Mouse (Mus musculus) lung, postnatal 10 days (tissue): ENCODE measurements around the gene Nrxn2.
A peak's percentile ranks its signal among the peaks of the same experiment; 100 is the strongest.

Experiments used
- DNase-seq: peaks from one replicate; pipeline ENCODE4 v3.0.0; 2021

Nrxn2 gene

GRCm38 (mm10) chr19:6452672-6453310 is 34.3 kb downstream of the Nrxn2 start:
- DNase-seq: no peak

- no peak for DNase-seq
Measured at GRCm38 (mm10) chr19:6453349-6453748, 34.8 kb downstream of the Nrxn2 start.

DNA sequence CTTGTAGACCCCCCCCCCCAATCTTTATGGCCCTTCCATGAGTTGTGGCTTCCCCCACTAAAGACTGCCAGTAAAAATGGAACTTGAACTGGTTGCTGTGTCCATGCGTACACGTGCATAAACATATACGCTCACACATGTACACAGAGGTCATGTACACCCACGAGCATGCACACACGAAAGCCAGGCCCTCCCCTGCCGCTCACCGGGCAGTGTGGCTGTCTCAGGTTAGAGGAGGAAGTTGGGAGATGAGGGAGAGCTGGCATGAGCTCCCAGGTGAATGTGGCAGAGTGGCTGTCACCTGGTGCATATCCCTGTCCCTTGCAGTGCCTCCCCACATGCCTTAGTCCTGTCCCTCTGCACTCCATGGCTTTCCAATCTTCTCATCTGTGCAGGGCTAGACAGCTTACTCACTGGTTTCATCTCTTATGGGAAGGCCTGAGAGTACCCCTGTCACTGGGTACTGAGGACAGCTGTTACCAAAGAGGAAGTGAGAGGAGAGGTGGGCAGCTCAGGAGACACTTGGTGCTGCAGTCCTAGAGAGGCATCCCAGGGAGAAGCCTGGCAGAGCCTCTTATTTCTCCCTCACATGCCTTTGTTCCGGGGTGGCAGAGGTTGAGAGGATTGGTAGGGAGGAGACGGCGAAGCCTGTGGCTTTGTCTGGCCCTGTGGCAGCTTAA is 35.6 kb downstream of the Nrxn2 start:
- no peak for DNase-seq

- DNase-seq: no peak
Measured at GRCm38 (mm10) chr19:6459504-6459903, 41.0 kb downstream of the Nrxn2 start.

DNA sequence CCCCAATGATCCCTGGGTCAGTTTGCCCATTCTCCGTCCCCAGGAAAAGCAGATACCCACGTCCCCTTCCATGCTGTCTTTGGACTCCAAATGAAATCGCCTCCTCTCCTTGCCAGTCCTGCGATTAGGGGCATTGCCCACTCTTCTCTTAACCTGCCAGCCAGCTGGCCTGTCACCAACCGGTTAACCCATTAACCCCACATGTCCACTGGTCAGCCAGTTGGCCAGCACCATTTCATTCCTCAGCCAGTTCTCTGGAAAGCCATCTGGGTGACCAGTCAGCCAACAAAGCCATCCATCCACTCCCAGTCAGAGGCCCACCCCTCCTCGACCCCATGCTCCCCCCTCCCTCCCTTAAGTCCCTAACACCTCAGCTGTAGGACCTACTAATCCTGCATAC is 44.3 kb downstream of the Nrxn2 start:
- DNase-seq: no peak

DNA sequence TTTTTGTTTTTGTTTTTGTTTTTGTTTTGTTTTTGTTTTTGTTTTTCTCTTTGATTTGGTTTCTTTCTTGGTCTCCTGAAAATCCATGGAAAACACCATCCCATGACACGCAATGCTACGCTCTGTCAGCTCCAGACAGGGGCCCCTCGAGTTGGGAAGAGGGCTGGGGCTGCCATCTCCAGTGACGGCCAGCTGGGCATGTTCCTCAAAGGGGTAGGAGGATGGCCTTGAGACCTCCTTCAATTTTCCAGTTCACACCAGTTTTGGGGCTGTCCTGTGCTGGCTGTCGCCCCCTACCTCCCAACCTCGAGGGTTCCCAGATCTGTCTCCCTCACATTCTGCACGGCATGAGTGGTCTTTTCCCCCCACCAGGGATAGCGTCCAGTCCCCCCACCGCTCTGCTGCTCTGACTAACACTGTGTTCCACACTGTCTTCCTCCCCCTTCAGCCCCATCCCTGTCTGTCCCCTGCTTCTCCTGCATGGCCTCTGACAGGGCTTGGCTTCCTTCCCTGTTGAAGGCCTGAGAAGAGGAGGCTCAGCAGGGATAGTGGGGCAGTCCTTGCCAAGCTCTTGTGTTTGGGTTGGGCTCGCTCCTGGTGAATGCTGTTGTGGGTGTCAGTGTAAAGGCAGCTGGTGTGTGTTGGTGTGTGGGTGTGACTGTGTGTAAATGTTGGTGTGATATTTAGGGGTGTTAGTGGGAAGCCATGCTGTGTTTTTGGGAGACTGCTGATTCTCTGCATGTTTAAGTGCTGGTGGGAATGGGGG is 46.0 kb downstream of the Nrxn2 start:
- no peak for DNase-seq

DNA sequence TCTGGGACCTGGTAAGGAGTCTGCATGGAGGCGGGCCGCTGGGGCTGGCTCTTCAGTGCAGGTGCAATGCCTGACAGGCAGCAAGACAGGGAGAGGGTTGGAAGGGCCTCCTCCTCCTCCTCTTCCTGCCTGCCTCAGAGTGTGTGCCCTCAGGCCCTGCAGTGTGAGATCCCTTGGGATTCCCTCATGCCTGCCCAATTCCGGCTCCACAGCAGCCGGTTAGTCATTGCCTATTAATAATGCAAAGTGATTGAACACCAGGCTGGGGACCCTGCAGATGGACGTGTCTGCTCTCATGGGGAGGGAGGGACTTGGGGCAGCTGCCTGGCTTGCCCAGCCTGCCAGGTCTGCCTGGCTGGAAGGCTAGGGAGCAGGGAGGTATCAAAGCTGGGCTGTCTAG is 46.6 kb downstream of the Nrxn2 start:
- DNase-seq: no peak

DNA sequence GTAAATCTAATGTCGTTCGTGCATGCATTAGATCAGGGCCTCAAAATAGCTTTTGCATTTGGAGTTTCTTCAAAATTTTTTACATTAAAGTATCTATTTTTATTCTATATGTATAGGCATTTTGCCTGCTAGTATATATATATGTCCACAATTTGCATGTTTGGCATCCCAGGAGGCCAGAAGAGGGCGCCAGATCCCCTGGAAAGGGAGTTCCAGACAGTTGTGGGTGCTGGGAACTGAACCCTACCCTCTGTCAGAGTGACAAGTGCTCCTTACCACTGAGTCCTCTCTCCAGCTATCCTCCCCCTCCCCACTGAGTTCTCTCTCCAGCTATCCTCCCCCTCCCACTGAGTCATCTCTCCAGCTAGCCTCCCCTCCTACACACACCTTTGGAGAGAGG is 48.4 kb downstream of the Nrxn2 start:
- no peak for DNase-seq

GRCm38 (mm10) chr19:6467374-6467979 is 48.9 kb downstream of the Nrxn2 start:
- DNase-seq: no peak

DNA sequence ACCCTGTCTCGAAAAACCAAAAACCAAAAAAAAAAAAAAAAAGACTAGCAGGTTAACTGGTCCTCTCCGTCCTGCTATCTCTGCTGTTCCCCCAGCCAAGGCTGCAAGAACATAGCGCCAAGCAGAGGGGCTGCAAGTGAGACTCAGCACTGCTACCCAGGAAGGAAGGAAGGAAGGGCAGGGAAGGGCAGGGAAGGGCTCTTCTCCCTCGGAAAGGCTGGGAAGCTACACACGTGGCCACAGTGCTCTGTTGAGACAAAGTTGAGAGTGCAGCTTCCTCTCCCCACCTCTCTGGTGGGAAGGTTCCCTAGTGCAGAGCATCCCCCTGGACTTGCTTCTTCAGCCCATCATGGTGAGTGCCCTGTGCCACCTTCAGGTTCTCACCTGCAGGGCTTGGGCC is 53.1 kb downstream of the Nrxn2 start:
- peak; percentile 44 for DNase-seq

DNA sequence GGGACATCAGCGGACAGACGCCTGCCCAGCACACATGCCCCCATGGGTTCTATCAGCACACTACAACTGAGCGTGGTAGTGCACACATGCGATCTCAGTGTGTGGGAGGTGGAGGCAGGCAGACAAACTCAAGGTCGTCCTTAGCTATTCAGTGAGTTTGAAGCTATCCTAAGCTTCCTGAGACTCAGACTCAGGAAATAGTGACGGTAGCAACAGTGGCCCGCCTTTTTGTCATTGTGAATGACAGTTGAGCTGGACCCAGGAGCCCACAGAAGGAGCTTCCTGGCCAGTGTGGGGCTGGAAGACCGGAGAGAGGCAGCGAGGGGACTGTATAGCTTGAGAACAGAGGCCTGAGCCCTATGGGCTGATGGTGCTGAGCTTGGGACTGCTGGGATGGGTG is 54.3 kb downstream of the Nrxn2 start:
- DNase-seq: peak; percentile 42

- no peak for DNase-seq
Measured at GRCm38 (mm10) chr19:6474706-6475105, 56.2 kb downstream of the Nrxn2 start.

DNA sequence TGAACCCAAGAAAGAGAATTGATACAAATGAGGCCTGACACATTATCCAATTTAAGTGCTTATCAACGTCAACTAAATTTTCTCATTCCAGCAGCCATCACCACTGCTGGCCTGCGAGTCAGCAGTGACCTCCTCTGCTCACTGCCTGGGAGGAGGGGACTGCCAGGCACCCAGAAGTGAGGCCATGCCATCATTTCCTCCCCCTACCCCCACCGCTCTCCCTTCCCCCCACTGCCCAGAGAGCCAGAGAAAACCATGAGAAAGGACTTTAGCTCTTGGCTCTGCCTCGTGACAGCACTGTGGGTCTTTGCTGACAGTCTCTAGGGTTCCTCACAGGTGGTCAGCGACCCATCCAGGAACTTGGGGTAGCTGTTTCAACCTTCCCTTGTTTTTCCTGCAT is 56.6 kb downstream of the Nrxn2 start:
- peak; percentile 59 for DNase-seq

DNA sequence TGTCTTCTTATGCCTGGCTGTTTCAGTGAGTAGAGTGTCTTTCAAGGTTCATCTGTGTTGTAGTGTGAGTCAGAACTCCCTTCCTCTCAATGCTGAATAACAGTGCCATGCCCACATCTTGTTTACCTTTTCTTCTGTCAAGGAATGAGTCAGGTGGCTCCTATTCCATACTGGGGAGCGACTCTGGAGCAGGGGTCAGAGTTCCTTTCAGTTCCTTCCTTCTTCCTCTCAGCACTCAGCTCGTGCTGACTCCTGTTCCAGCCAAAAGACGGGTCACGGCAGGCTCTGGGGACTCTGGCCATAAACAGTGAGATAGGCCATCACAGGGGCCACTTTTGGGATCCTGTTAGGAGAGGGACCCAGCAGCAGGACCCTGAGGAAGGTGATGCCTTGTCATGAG is 58.5 kb downstream of the Nrxn2 start:
- DNase-seq: no peak

DNA sequence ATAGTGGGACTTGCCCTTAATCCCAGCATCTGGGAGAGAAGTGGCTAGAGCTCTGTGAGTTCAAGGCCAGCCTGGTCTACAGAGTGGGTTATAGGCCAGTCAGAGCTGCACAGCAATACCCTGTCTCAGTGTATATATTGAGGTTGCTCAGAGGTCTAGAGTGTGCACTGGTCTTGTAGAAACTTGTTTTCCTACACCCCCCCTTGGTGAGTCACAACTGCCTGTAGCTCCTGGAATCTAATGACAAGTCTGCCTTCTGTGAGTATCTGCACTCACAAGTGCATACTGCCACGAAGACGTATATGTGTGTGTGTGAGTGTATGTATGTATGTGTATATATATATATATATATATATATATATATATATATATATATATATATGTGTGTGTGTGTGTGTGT is 60.0 kb downstream of the Nrxn2 start:
- DNase-seq: no peak

DNA sequence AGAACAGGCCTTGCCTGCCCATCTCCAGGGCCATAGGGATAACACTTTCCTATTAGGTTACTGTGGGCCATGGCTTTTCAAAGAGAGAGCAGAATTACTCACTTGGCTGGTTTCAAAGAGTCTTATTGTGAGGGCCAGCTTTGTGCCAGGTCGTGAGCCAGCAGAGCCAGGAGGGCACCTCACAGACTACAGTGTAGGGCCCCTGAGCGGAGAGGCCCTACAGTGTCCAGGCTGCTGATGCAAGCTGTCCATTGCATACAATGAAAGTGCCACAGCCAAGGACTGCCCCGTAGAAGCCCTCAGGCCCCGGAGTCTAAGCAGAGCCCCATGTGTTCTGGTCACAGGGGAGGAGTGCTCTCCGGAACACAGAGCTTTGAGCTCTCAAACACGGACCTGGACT is 64.4 kb downstream of the Nrxn2 start:
- DNase-seq: no peak

DNA sequence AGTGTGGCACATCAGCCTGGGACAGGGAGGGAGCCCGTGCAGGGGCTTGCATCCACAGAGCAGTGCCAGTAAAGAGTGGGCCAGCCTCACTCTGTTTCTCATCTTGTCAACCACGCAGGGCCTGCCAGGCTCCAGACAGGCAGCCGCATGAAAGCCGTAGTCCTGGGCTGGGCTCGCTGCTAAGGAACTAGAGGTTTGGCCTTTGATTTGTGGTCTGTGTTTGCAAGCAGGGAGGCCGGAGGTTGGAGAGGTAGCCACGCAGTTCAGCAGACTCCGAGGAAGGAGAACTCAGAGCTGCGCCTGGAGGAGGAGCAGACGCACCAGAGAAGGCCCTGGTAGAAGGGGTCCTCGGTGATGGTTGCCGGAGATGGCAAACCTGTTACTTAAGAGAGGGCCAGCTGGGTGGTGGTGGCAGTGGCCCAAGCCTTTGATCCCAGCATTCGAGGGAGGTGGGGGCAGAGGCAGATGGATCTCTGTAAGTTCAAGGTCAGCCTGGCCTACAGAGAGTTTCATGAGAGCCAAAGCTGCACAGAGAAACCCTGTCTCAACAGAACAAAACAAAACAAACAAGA is 66.6 kb downstream of the Nrxn2 start:
- no peak for DNase-seq

DNA sequence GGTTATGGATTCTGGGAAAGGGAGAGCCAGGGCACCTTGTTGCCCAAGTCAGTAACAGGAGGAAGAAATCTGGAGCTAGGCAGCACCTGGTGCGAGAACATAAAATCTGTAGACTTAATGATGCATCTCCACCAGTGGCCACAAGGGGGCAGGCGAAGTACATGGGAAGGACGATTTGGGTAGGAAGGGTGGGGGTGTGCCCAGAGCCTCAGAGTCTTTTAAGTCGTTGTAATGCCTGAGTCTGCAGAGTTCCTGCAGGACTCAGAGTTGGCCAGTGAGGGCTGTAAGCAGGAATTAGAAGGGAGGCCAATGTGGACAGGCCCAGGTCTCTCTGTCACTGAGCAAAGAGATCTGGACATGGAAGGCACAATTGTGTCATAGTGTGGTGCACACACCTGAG is 70.5 kb downstream of the Nrxn2 start:
- DNase-seq: peak; percentile 91

DNA sequence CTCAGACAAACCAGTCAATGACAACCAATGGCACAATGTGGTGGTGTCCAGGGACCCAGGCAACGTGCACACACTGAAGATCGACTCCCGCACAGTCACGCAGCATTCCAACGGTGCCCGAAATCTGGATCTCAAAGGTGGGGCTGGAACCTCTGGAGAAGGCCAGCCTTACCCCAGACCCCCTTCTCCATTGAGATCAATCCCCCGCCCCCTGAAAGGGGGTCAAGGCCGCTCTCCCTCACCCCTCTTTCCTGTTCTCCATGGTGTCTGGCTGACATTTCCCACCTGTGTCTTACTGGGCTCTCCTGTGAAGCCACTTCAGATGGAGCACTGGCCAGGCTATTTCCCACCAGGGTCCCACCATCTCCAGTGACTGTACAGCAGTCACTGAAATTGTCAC is 73.0 kb downstream of the Nrxn2 start:
- DNase-seq: no peak

DNA sequence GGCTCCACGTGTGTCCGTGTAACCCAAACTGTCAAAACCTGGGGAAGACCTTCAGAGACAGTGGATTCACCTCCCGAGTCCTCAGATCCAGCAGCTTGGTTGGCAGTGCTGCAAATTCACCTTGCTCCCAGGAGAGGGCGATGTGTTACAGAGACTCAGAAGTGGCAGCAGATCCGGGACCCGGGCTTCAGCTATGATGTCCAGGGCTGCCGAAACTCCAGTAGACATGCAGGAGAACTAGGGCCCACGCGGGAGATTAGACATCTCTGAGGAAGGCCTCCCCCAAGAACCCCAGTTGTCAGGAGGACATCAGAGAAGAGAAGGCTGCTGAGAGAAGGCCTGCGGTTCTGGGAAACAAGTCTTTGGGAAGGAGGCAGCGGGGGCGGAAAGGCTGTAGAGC is 73.6 kb downstream of the Nrxn2 start:
- peak; percentile 74 for DNase-seq

DNA sequence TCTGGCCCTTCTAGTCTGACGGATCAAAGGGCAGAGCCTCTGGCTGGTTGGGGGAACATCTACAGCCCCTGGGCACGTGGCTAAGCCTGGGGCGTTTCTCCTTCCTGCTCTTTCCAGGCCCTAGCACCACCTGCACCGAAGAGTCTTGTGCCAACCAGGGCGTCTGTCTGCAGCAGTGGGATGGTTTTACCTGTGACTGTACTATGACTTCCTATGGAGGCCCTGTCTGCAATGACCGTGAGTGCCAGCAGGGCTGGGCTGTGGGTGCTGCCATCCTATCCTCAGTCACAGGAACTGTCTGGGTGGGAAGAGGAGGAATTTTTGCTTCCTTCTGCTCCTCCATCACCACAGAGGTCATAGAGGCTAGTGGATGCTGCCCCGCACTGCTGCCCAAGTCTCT is 74.7 kb downstream of the Nrxn2 start:
- DNase-seq: no peak

GRCm38 (mm10) chr19:6494032-6494431 is 75.5 kb downstream of the Nrxn2 start:
- no peak for DNase-seq

DNA sequence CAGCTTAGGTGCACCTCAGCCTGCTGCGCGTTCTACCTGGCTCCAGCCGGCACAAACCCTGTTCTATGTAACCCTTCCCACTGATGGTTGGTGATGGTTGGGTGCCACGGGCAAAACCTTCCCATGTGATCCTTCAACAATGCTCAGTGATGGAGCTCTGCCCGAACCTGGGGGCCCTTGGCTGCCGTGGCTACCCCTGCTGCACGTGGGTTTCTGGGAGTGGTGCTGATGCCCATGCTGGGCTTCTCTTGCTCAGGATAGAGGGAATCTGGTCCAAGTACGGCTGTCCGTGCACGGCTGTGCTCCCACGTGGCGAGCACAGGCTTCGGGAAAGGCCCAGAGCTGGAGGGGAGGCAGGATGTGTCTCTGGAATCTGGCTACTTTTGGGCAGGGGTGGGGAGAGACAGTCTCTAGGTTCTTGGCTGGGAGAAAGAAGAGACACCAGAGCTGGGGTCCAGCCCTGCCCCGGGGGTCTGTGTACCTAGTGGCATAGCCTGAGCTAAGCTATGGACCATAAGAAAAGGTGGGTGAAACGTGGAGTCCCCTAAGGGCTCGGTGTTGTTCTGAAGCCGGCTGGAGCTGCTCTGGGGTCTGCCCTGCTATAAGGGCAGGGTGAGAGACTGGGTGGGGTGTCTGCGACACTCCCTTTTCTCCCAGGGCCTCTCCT is 76.1 kb downstream of the Nrxn2 start:
- no peak for DNase-seq
